Mouse (Mus musculus) mammary gland, adult 2 months (tissue): ENCODE data around the gene Pitpnm1. TPM values are rescaled to one million over a fixed set of nuclear protein-coding genes. Genes with fewer than 3 reads are reported as not detected.

Source experiments
- polyA plus RNA-seq: library from polyadenylated mRNA; depleted of rRNA; stranded (reverse); fragments of >200 nt; gene quantifications from 2 replicates; pipeline ENCODE4 v1.2.3, GENCODE M21; 2012; ENCODE audit warnings: low replicate concordance; rRNA removed

Gene Pitpnm1
- polyA plus RNA-seq = 157 and 297 TPM in 2 replicates

GRCm38 (mm10) chr19:4099837-4100717 is at the start of gene Pitpnm1:
Gene Pitpnm1 (plus strand): TSS chr19:4099998.

DNA sequence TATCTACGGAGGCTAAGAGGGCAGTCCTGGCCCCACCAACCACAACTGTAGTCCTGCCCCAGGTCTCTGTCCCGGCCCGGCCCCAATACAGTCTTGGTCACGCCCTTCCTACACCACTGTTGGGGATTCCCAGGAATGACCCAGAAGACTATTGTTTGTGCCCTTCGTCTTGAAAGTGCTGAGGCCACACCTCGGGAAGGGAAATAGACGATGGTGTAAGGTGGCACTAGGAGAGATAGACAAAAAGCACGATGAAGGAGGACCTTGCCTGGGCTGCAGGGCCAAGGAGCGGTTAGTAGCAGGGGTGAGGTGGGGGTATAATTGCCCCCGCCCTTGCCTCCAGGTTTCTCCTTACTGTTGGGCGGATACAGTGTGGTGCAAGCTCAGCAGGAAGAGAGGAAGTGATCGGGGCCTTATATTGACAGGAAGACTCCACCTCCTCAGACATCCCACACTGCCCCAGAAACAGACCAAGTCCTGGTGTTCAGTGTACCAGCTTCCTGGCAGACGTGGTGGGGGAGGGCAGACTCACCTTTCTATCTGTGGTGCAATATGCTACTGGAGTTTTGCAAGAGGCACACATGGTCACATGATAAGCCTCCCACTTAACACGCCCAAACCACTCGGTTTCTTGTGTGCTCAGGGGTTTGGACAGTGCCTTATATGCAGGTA is 40.6 kb upstream of the Pitpnm1 start, which contains the start of gene Gstp3:
Gstp3 (minus strand) TSS at position 501 of the 672 bp plus-strand sequence.

GRCm38 (mm10) chr19:4081394-4081793 is 18.4 kb upstream of the Pitpnm1 start, which contains the start of gene Cabp2:
Gene Cabp2 (plus strand): TSS chr19:4081578.

DNA sequence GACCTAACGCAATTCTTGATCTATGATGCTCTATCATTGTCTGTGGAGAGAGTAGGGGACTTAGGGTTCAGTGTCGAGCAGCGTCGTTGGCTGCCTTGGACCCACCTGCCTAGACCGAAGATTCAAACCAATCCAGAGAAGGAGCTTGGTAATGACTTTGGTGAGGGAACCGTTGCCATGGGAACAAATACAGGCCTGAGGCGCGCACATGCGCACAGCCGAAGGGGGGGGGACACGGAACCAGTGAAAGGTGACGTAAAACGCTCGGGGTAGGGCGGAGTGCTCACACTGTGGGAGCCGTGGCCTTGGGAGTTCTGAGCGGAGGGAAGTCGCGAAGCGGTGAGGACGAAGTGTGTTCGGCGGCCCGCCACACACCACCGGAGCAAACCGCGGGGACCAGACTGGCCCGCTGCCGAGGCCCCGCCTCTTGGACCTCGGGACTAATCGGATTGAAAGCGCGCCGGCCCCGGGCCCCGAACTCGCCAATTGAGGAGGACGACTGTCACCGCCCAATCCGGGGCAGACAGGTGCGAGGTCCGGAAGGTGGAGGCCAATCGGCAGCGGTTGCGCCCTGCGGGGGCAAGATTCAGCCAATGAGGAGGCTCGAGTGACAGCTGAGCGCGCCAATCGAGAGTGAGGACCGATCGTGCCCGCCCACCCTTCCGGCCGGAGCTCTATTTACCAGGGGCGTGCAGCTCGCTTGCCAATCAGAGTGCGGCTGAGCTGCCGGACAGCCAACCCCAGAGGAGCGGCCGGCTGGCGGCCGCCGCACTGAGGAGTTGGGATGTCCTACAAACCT is 3.0 kb upstream of the Pitpnm1 start, which contains the start of gene Cdk2ap2:
Cdk2ap2 (plus strand) TSS at position 541 of the 799 bp plus-strand sequence.

GRCm38 (mm10) chr19:4125741-4126696 is 26.2 kb downstream of the Pitpnm1 start, which contains the start of gene Aip:
Gene Aip (minus strand): TSS chr19:4125858.

GRCm38 (mm10) chr19:4139446-4139845 is 39.6 kb downstream of the Pitpnm1 start, which contains the start of gene Gpr152:
Gene Gpr152 (plus strand): TSS chr19:4139787.

DNA sequence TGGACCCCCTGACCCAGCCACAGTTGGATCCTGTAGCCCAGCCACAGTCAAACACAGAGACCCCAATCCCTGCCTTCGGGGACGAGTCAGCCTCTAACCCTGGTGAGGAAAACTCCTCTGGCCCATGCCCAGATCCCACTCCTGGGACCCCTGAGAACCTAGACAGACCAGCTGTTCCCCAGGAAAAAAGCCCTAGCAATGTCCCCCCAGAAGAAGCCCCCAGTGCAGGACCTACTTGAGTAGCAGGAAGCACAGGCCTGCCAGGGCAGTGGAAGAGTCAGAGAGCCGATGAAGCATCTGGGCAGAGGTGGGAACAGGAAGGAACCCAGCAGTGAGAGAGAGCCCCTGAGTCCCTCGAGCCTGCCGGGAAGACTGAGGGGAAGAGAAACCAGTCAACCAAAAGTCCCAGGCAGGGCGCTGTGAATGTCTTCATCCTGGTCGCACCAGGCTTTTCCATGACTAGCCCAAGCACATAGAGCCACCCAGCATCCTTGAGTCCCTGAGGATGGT is 44.0 kb downstream of the Pitpnm1 start, which contains the start of gene Cabp4:
Cabp4 (minus strand) TSS at position 275 of the 510 bp plus-strand sequence.

DNA sequence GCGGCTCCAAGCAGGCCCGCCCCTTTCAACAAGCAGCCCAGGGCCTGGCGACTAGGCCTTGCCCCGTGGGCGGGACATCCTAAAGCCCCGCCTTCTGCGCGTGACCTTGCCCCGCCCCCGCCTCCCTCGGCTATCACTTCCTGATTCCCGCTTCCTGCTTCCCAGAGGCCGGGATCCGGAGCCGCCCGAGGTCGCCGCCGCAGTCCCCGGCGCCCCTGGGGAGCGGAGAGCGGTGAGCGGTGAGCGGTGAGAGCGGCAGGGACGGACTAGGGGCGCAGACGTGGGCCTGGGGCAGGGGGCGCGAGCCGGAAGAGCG is 48.7 kb downstream of the Pitpnm1 start, which contains the start of gene Coro1b:
Coro1b (plus strand) TSS at position 129 of the 316 bp plus-strand sequence.

DNA sequence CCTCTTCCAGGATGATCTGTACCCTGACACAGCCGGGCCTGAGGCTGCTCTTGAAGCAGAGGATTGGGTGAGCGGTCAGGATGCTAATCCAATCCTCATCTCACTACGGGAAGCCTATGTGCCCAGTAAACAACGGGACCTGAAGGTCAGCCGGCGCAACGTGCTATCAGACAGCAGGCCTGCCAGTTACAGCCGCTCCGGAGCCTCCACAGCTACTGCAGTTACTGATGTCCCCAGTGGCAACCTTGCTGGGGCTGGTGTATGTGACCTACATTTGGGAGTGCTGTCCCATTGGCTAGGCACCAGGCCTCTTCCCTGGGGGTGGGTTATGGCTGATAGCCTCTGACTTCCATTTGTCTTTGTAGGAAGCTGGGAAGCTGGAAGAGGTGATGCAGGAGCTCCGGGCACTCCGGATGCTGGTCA is 53.4 kb downstream of the Pitpnm1 start, which contains the start of gene Ptprcap:
Ptprcap (plus strand) TSS at position 373 of the 423 bp plus-strand sequence.

GRCm38 (mm10) chr19:4162646-4163542 is 63.1 kb downstream of the Pitpnm1 start, which contains the start of gene Rps6kb2:
Gene Rps6kb2 (minus strand): TSS chr19:4163354.

Other genes with a start within 250 kb of the Pitpnm1 start
- gene Chka, start 248.2 kb upstream of the Pitpnm1 start, polyA plus RNA-seq = 31.2 and 33.9 TPM in 2 replicates
- gene Tcirg1, start 192.9 kb upstream of the Pitpnm1 start, polyA plus RNA-seq = 218 and 220 TPM in 2 replicates
- 276 and 363 TPM in 2 replicates for gene Ndufs8, start 187.2 kb upstream of the Pitpnm1 start, polyA plus RNA-seq
- gene Aldh3b1, start 170.2 kb upstream of the Pitpnm1 start, polyA plus RNA-seq = 13.0 and 17.1 TPM in 2 replicates
- 307 and 435 TPM in 2 replicates for gene Unc93b1, start 164.8 kb upstream of the Pitpnm1 start, polyA plus RNA-seq
- gene Aldh3b3, start 141.4 kb upstream of the Pitpnm1 start, polyA plus RNA-seq = 0.50 and 0.69 TPM in 2 replicates
- gene Aldh3b2, start 127.7 kb upstream of the Pitpnm1 start, polyA plus RNA-seq = 22.0 and 22.5 TPM in 2 replicates
- 56.0 and 64.9 TPM in 2 replicates for gene Acy3, start 113.4 kb upstream of the Pitpnm1 start, polyA plus RNA-seq
- not detected in 2 replicates for gene Tbx10, start 107.2 kb upstream of the Pitpnm1 start, polyA plus RNA-seq
- 12.2 and 22.8 TPM in 2 replicates for gene Nudt8, start 99.4 kb upstream of the Pitpnm1 start, polyA plus RNA-seq
- 2.5 and 2.9 TPM in 2 replicates for gene Gm49405, start 99.4 kb upstream of the Pitpnm1 start, polyA plus RNA-seq
- gene Doc2g, start 96.7 kb upstream of the Pitpnm1 start, polyA plus RNA-seq = 6.3 and 13.3 TPM in 2 replicates
- gene Ndufv1, start 87.2 kb upstream of the Pitpnm1 start, polyA plus RNA-seq = 188 and 271 TPM in 2 replicates
- 508 and 632 TPM in 2 replicates for gene Gstp1, start 62.0 kb upstream of the Pitpnm1 start, polyA plus RNA-seq
- gene Gstp2, start 54.0 kb upstream of the Pitpnm1 start, polyA plus RNA-seq = 24.3 and 163 TPM in 2 replicates
- gene Gstp3, start 40.4 kb upstream of the Pitpnm1 start, polyA plus RNA-seq = 14.6 and 23.5 TPM in 2 replicates
- gene Cabp2, start 18.4 kb upstream of the Pitpnm1 start, polyA plus RNA-seq = 0.61 TPM in 1 of 2 replicates, not detected in the other
- 257 and 348 TPM in 2 replicates for gene Cdk2ap2, start 2.8 kb upstream of the Pitpnm1 start, polyA plus RNA-seq
- 113 and 122 TPM in 2 replicates for gene Aip, start 25.9 kb downstream of the Pitpnm1 start, polyA plus RNA-seq
- 0.69 and 0.80 TPM in 2 replicates for gene Gpr152, start 39.8 kb downstream of the Pitpnm1 start, polyA plus RNA-seq
- gene Cabp4, start 44.0 kb downstream of the Pitpnm1 start, polyA plus RNA-seq = 1.2 TPM in 2 replicates
- gene Coro1b, start 48.6 kb downstream of the Pitpnm1 start, polyA plus RNA-seq = 266 and 387 TPM in 2 replicates
- 183 and 672 TPM in 2 replicates for gene Ptprcap, start 53.6 kb downstream of the Pitpnm1 start, polyA plus RNA-seq
- 46.6 and 54.5 TPM in 2 replicates for gene Rps6kb2, start 63.4 kb downstream of the Pitpnm1 start, polyA plus RNA-seq
- gene Carns1, start 75.5 kb downstream of the Pitpnm1 start, polyA plus RNA-seq = 32.3 and 39.2 TPM in 2 replicates
- 91.7 and 196 TPM in 2 replicates for gene Tbc1d10c, start 91.3 kb downstream of the Pitpnm1 start, polyA plus RNA-seq
- 586 and 618 TPM in 2 replicates for gene Ppp1ca, start 92.1 kb downstream of the Pitpnm1 start, polyA plus RNA-seq
- gene Rad9a, start 101.7 kb downstream of the Pitpnm1 start, polyA plus RNA-seq = 49.2 and 51.9 TPM in 2 replicates
- gene Clcf1, start 114.2 kb downstream of the Pitpnm1 start, polyA plus RNA-seq = 54.9 and 127 TPM in 2 replicates
- gene AC109138.7, start 114.4 kb downstream of the Pitpnm1 start, polyA plus RNA-seq = not detected in 2 replicates
- gene Pold4, start 131.9 kb downstream of the Pitpnm1 start, polyA plus RNA-seq = 207 and 218 TPM in 2 replicates
- 116 and 124 TPM in 2 replicates for gene Ssh3, start 169.2 kb downstream of the Pitpnm1 start, polyA plus RNA-seq
- 12.7 and 17.2 TPM in 2 replicates for gene Ankrd13d, start 183.1 kb downstream of the Pitpnm1 start, polyA plus RNA-seq
- gene Grk2, start 206.2 kb downstream of the Pitpnm1 start, polyA plus RNA-seq = 156 and 263 TPM in 2 replicates